Mouse (Mus musculus) liver, embryonic 14.5 days (tissue): ENCODE measurements around the gene Cyb5b. TPM values are rescaled to one million over a fixed set of nuclear protein-coding genes. Genes with fewer than 3 reads are reported as not detected.
A peak's percentile ranks its signal among the peaks of the same experiment; 100 is the strongest.

Source experiments
- ATAC-seq: fragments of 200-750 bp; cut with Nextera tagmentation; 2 replicates; pipeline ENCODE4 v1.8.0; 2017; ENCODE audit warnings: moderate number of reproducible peaks, mild to moderate bottlenecking, moderate library complexity; ENCODE audit not compliant: insufficient read depth
- DNase-seq, 3 experiments: peaks; one replicate each; pipeline ENCODE4 v3.0.0-alpha.2; 2012 to 2013; ENCODE audit warnings: low read depth in 3 of 3, low spot score in 3 of 3
- H3K27ac ChIP-seq: fragments of 300-500 bp; sonication (generic); 2 replicates; pipeline ENCODE4 v1.5.1; 2014; ENCODE audit warnings: moderate library complexity, mild to moderate bottlenecking, control low read depth, inconsistent platforms
- H3K27me3 ChIP-seq: fragments of 300-500 bp; sonication (generic); 2 replicates; pipeline ENCODE4 v1.6.1; 2014; ENCODE audit warnings: mild to moderate bottlenecking, low read length, moderate library complexity; ENCODE audit not compliant: control insufficient read depth, insufficient read depth
- H3K36me3 ChIP-seq: fragments of 300-500 bp; sonication (generic); replicated peaks from 2 replicates; pipeline ENCODE4 v1.6.1; 2014; ENCODE audit warnings: low read depth; ENCODE audit not compliant: control insufficient read depth, insufficient read depth
- H3K4me1 ChIP-seq, 2 experiments: fragments of 200-500 bp in 1 of 2; fragments of 300-500 bp in 1 of 2; sonication (generic) in 1 of 2; replicated peaks; 2 replicates each; pipeline ENCODE4 v1.6.1; 2012 to 2014; ENCODE audit warnings: antibody characterized with exemption in 1 of 2, inconsistent platforms in 1 of 2, low read length in 1 of 2; ENCODE audit not compliant: control insufficient read depth in 2 of 2, insufficient read depth in 2 of 2
- H3K4me2 ChIP-seq: fragments of 300-500 bp; sonication (generic); 2 replicates; pipeline ENCODE4 v1.6.1; 2014; ENCODE audit warnings: low read depth, mild to moderate bottlenecking, control low read depth, moderate library complexity
- H3K4me3 ChIP-seq, 2 experiments: fragments of 200-500 bp in 1 of 2; fragments of 300-500 bp in 1 of 2; sonication (generic) in 1 of 2; 2 replicates each; pipeline ENCODE4 v1.5.1; 2012 to 2014; ENCODE audit warnings: low read depth in 2 of 2, low read length in 2 of 2, mild to moderate bottlenecking in 2 of 2, control low read depth in 1 of 2, inconsistent platforms in 1 of 2, moderate library complexity in 1 of 2; ENCODE audit not compliant: insufficient read depth in 1 of 2
- H3K9ac ChIP-seq: fragments of 300-500 bp; sonication (generic); replicated peaks from 2 replicates; pipeline ENCODE4 v1.6.1; 2014; ENCODE audit warnings: mild to moderate bottlenecking, control low read depth, moderate library complexity
- H3K9me3 ChIP-seq: fragments of 300-500 bp; sonication (generic); 2 replicates; pipeline ENCODE4 v1.6.1; 2016; ENCODE audit warnings: low read length, mixed read lengths; ENCODE audit not compliant: control insufficient read depth
- CTCF ChIP-seq: IDR thresholded peaks from 2 replicates; pipeline ENCODE4 v1.5.1; 2016; ENCODE audit warnings: antibody characterized with exemption, low read depth, control low read depth
- EP300 ChIP-seq: IDR thresholded peaks from 2 replicates; pipeline ENCODE4 v1.6.1; 2016; ENCODE audit warnings: antibody characterized with exemption, low read depth
- WGBS: fragments of 180-500 bp; shearing (Covaris S2); extraction: QIAGEN DNeasy Blood & Tissue Kit; methylation state at CpG from one replicate; pipeline ENCODE4 v1.1.7; 2014; ENCODE audit not compliant: insufficient replicate concordance; 5-methylcytosine and 5-hydroxymethylcytosine counted together
- polyA plus RNA-seq, 2 experiments: library from polyadenylated mRNA; depleted of rRNA in 1 of 2; stranded (reverse) in 1 of 2; unstranded in 1 of 2; fragments of >200 nt; fragmentation: Nextera tagmentation in 1 of 2; extraction: Ambion mirVana in 1 of 2; gene quantifications; 2 replicates each; pipeline versions ENCODE4 v1.2.1 to v1.2.3; 2012 to 2014

Cyb5b gene
- polyA plus RNA-seq, 2 experiments, result 21.1 to 25.6 TPM

GRCm38 (mm10) chr8:107115008-107115320 lies 35.5 kb upstream of the Cyb5b start:
- H3K4me3 ChIP-seq, result no peak overlapping the region
- H3K27me3 ChIP-seq, result no peaks in the 10 kb centered on the region
- DNase-seq, result no peak
- H3K4me2 ChIP-seq, result peak overlapping the region; percentile 37
- no peak for ATAC-seq
- no peaks in the 10 kb centered on the region for H3K36me3 ChIP-seq
- H3K27ac ChIP-seq, result no peak overlapping the region
- peaks cover 0 to 8% of the 10 kb centered on the region in 2 experiments; a peak in 3 of 4 replicates for H3K4me1 ChIP-seq
- TF ChIP-seq EP300 (no peak), CTCF (no peak)
- H3K9me3 ChIP-seq, result no peaks in the 10 kb centered on the region
- WGBS, result 26% methylated on average over 10 of the region's 10 CpGs
- H3K9ac ChIP-seq, result no peak overlapping the region

- Histone ChIP-seq H3K9me3 (no peaks in the 10 kb centered on the region), H3K9ac (no peak overlapping the region), H3K4me3 (no peak overlapping the region), H3K4me1 (peaks cover 0 to 8% of the 10 kb centered on the region in 2 experiments; a peak in 3 of 4 replicates), H3K36me3 (no peaks in the 10 kb centered on the region), H3K27me3 (no peaks in the 10 kb centered on the region), H3K4me2 (no peak overlapping the region), H3K27ac (no peak overlapping the region)
- ATAC-seq (no peak), DNase-seq (peak; percentile 39 to 50 (median 42))
- peak; percentile 72 for TF ChIP-seq CTCF
- TF ChIP-seq EP300, result no peak
- 11% methylated on average over 11 of the region's 11 CpGs for WGBS
Observed at GRCm38 (mm10) chr8:107116023-107116422, 34.4 kb upstream of the Cyb5b start.

- ATAC-seq, result no peak
- Histone ChIP-seq H3K27ac (no peak overlapping the region), H3K36me3 (no peaks in the 10 kb centered on the region), H3K27me3 (no peaks in the 10 kb centered on the region), H3K9me3 (no peaks in the 10 kb centered on the region), H3K9ac (no peak overlapping the region), H3K4me3 (no peak overlapping the region), H3K4me2 (no peak overlapping the region), H3K4me1 (peaks cover 0 to 8% of the 10 kb centered on the region in 2 experiments; a peak in 3 of 4 replicates)
- no peak for TF ChIP-seq EP300
- no peak for TF ChIP-seq CTCF
- 51% methylated on average over 2 of the region's 2 CpGs for WGBS
- DNase-seq, result no peak
Observed at GRCm38 (mm10) chr8:107117019-107117418, 33.4 kb upstream of the Cyb5b start.

GRCm38 (mm10) chr8:107118803-107119233 lies 31.6 kb upstream of the Cyb5b start:
- Histone ChIP-seq H3K4me2 (no peak overlapping the region), H3K36me3 (no peaks in the 10 kb centered on the region), H3K27ac (no peak overlapping the region), H3K4me3 (no peak overlapping the region), H3K9me3 (no peaks in the 10 kb centered on the region), H3K4me1 (peaks cover 0 to 8% of the 10 kb centered on the region in 2 experiments; a peak in 3 of 4 replicates), H3K9ac (no peak overlapping the region), H3K27me3 (no peaks in the 10 kb centered on the region)
- DNase-seq (no peak), ATAC-seq (no peak)
- WGBS, result 33% methylated on average over 7 of the region's 7 CpGs
- TF ChIP-seq CTCF (no peak), EP300 (no peak)

GRCm38 (mm10) chr8:107119412-107119811 lies 31.0 kb upstream of the Cyb5b start:
- no peaks in the 10 kb centered on the region for H3K36me3 ChIP-seq
- DNase-seq, result no peak
- no peak for ATAC-seq
- H3K9ac ChIP-seq, result no peak overlapping the region
- H3K4me3 ChIP-seq, result no peak overlapping the region
- no peak overlapping the region for H3K4me2 ChIP-seq
- no peaks in the 10 kb centered on the region for H3K9me3 ChIP-seq
- H3K27me3 ChIP-seq, result no peaks in the 10 kb centered on the region
- H3K4me1 ChIP-seq, result peaks cover 0 to 6% of the 10 kb centered on the region in 2 experiments; a peak in 3 of 4 replicates
- WGBS, result 71% methylated on average over 9 of the region's 9 CpGs
- H3K27ac ChIP-seq, result no peak overlapping the region
- TF ChIP-seq EP300 (no peak), CTCF (no peak)
